Mouse (Mus musculus): Measurements from ENCODE around the gene Carm1.
"Not testable (repeated sequence)": the region's sequence is repeated elsewhere in the genome, so short reads cannot be mapped to it uniquely, and the experiment has no call there.

Gene Carm1

GRCm38 (mm10) chr9:21546789-21547074, at the start of gene Carm1:
TSS of gene Carm1 (plus strand) at chr9:21546894.
- no peak for DNase-seq

- DNase-seq = no peak
These were observed 49.6 kb upstream of the Carm1 start for GRCm38 (mm10) chr9:21497050-21497542.

GRCm38 (mm10) chr9:21497664-21498063, 49.0 kb upstream of the Carm1 start:
- DNase-seq = no peak

GRCm38 (mm10) chr9:21498284-21498902, 48.3 kb upstream of the Carm1 start:
- no peak for DNase-seq

GRCm38 (mm10) chr9:21503352-21503751, 43.3 kb upstream of the Carm1 start:
- no peak for DNase-seq

- DNase-seq = no peak
These were observed 40.9 kb upstream of the Carm1 start for GRCm38 (mm10) chr9:21505767-21506166.

GRCm38 (mm10) chr9:21507753-21508430, 38.8 kb upstream of the Carm1 start:
- no peak for DNase-seq

GRCm38 (mm10) chr9:21508871-21509404, 37.8 kb upstream of the Carm1 start:
- no peak for DNase-seq

- DNase-seq = peak; percentile 94
These were observed 36.7 kb upstream of the Carm1 start, which contains the start of gene Tmed1 for GRCm38 (mm10) chr9:21509772-21510688. TSS of gene Tmed1 (minus strand) at chr9:21510252.

- DNase-seq = no peak
These were observed 36.0 kb upstream of the Carm1 start for GRCm38 (mm10) chr9:21510689-21511015.

GRCm38 (mm10) chr9:21511052-21511451, 35.6 kb upstream of the Carm1 start:
- no peak for DNase-seq

- DNase-seq = no peak
These were observed 33.2 kb upstream of the Carm1 start for GRCm38 (mm10) chr9:21513466-21513865.

GRCm38 (mm10) chr9:21517947-21518495, 28.7 kb upstream of the Carm1 start:
- no peak for DNase-seq

GRCm38 (mm10) chr9:21518690-21519089, 28.0 kb upstream of the Carm1 start:
- DNase-seq = not testable (repeated sequence)

GRCm38 (mm10) chr9:21525142-21525936, 21.4 kb upstream of the Carm1 start:
- DNase-seq = no peak

GRCm38 (mm10) chr9:21525937-21526633, 20.6 kb upstream of the Carm1 start, which contains the start of gene AB124611:
TSS of gene AB124611 (plus strand) at chr9:21526176.
- no peak for DNase-seq

GRCm38 (mm10) chr9:21526634-21526944, 20.1 kb upstream of the Carm1 start:
- no peak for DNase-seq

GRCm38 (mm10) chr9:21527100-21527801, 19.4 kb upstream of the Carm1 start:
- DNase-seq = no peak

- no peak for DNase-seq
These were observed 18.8 kb upstream of the Carm1 start for GRCm38 (mm10) chr9:21527917-21528324.

- DNase-seq = no peak
These were observed 10.2 kb upstream of the Carm1 start for GRCm38 (mm10) chr9:21536501-21536900.

GRCm38 (mm10) chr9:21537009-21537408, 9.7 kb upstream of the Carm1 start:
- no peak for DNase-seq
